In the genomic region with DNA sequence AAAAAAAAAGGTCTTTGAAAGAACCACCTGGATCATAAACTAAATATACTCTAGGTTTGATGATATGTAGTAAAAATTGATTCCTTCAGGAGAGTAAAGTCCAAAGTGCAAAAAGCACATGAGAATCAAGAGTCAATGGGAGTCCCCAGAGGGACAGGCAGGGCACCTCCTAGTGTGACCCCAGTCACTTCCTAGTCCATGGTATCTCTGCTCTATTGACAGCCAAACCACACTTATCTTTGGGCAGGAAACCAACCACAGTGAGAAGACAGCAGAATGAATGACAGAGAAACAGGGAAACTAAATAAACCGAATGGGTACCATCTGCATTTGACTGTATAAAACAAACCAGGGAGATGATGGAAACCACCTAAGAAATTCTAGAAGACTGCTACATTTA, we compare ENCODE assay signal across 22 mouse cellular contexts.
"Had no signal": no experiment of that assay in that cellular context is flagged by ENCODE, and none has a peak within 500 bp of the region (broad histone marks: within the 10 kb centered on the region; RNA-seq: fewer than 3 reads in every experiment).

No protein-coding gene starts in this region.

- H3K9me3 ChIP-seq: limb, embryonic 12.5 days; limb, embryonic 15.5 days; liver, embryonic 13.5 days; midbrain, embryonic 12.5 days; midbrain, embryonic 15.5 days; neural tube, embryonic 12.5 days; neural tube, embryonic 15.5 days had no signal

- DNase-seq: kidney, adult 18-20 months; kidney, adult 9 months; kidney, postnatal 14 days; kidney, postnatal 4 days; left cerebral cortex, postnatal 4 days; liver, embryonic 13.5 days; lung, adult 2 months; lung, postnatal 14 days; right cerebral cortex, adult 18-20 months; right cerebral cortex, postnatal 14 days; right cerebral cortex, postnatal 4 days; thymus, adult 2 months; thymus, postnatal 14 days; thymus, postnatal 4 days had no signal

- H3K27me3 ChIP-seq: limb, embryonic 12.5 days; limb, embryonic 15.5 days; liver, embryonic 13.5 days; midbrain, embryonic 12.5 days; midbrain, embryonic 15.5 days; neural tube, embryonic 12.5 days; neural tube, embryonic 15.5 days had no signal

- H3K4me3 ChIP-seq: limb, embryonic 12.5 days; limb, embryonic 15.5 days; liver, embryonic 13.5 days; midbrain, embryonic 12.5 days; midbrain, embryonic 15.5 days; neural tube, embryonic 12.5 days; neural tube, embryonic 15.5 days had no signal

- H3K4me2 ChIP-seq: limb, embryonic 12.5 days; limb, embryonic 15.5 days; liver, embryonic 13.5 days; midbrain, embryonic 12.5 days; midbrain, embryonic 15.5 days; neural tube, embryonic 12.5 days; neural tube, embryonic 15.5 days had no signal

- H3K27ac ChIP-seq: limb, embryonic 12.5 days; limb, embryonic 15.5 days; liver, embryonic 13.5 days; macrophage; midbrain, embryonic 12.5 days; midbrain, embryonic 15.5 days; neural tube, embryonic 12.5 days; neural tube, embryonic 15.5 days; stomach, postnatal 0 days had no signal

- ATAC-seq: midbrain, embryonic 15.5 days had no signal

- H3K4me1 ChIP-seq: limb, embryonic 12.5 days; limb, embryonic 15.5 days; midbrain, embryonic 12.5 days; midbrain, embryonic 15.5 days; neural tube, embryonic 12.5 days; neural tube, embryonic 15.5 days had no signal

- H3K9ac ChIP-seq: limb, embryonic 12.5 days; limb, embryonic 15.5 days; liver, embryonic 13.5 days; midbrain, embryonic 12.5 days; midbrain, embryonic 15.5 days; neural tube, embryonic 12.5 days; neural tube, embryonic 15.5 days had no signal
